Comparison of ENCODE assay signal across 11 mouse cellular contexts in the genomic region with DNA sequence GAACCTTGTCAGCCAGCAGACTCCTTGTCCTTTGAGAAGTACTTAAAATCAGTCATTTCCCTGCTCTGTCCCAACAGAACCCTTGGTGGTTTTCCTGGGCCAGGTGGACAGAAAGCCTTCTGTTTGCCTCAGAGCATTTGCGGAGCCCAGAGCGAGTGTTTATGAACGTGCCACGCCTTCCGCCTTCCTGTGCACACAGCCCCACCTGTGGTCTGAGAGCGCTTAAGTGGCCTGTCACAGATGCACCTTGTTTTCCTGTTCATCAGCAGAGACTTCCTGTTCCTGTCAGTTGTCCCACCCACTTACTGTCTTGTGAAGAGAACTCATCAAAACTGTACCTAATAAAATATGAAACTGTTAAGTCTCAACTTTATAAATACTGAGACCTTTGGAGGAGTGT. TPM values are rescaled to one million over a fixed set of nuclear protein-coding genes. Genes with fewer than 3 reads are reported as not detected.
A peak's percentile ranks its signal among the peaks of the same experiment; 100 is the strongest.
DNase-seq lines count a peak whose midpoint lies in the region; ATAC-seq and TF ChIP-seq lines count a peak whose summit lies in the region.
"Had no signal": no experiment of that assay in that cellular context is flagged by ENCODE, and none has a peak within 500 bp of the region (broad histone marks: within the 10 kb centered on the region; RNA-seq: fewer than 3 reads in every experiment).

No protein-coding gene starts in this region.

- H3K4me2 ChIP-seq in stomach, postnatal 0 days (replicated peaks; ENCODE audit: low read depth): no peak overlapping the region
- no peak overlapping the region for H3K4me2 ChIP-seq in hindbrain, embryonic 12.5 days (replicated peaks)
- H3K4me2 ChIP-seq: forebrain, embryonic 12.5 days; limb, embryonic 13.5 days had no signal

- TF ChIP-seq EP300 in stomach, postnatal 0 days (optimal IDR thresholded peaks at IDR 0.05): no peak

- no peaks in the 10 kb centered on the region for H3K9me3 ChIP-seq in stomach, postnatal 0 days (ENCODE audit: control insufficient read depth, low read length)
- H3K9me3 ChIP-seq in hindbrain, embryonic 12.5 days (replicated peaks): 0 out of 2 replicates have a peak, but pooled peaks cover 3% of the 10 kb centered on the region
- H3K9me3 ChIP-seq: forebrain, embryonic 12.5 days; limb, embryonic 13.5 days had no signal

- H3K9ac ChIP-seq in stomach, postnatal 0 days (ENCODE audit: low read length): no peak overlapping the region
- no peak overlapping the region for H3K9ac ChIP-seq in hindbrain, embryonic 12.5 days
- H3K9ac ChIP-seq: forebrain, embryonic 12.5 days; limb, embryonic 13.5 days had no signal

- H3K27me3 ChIP-seq in stomach, postnatal 0 days (ENCODE audit: control insufficient read depth, insufficient read depth, low read length): no peaks in the 10 kb centered on the region
- H3K27me3 ChIP-seq in hindbrain, embryonic 12.5 days: no peaks in the 10 kb centered on the region
- H3K27me3 ChIP-seq: forebrain, embryonic 12.5 days; limb, embryonic 13.5 days had no signal

- 46% methylated on average over 6 of the region's 6 CpGs for WGBS in stomach, postnatal 0 days
- 89% methylated on average over 6 of the region's 6 CpGs for WGBS in hindbrain, embryonic 12.5 days

- peaks cover 28% of the 10 kb centered on the region for H3K36me3 ChIP-seq in stomach, postnatal 0 days (ENCODE audit: control insufficient read depth, insufficient read depth, low read length)
- peaks cover 49% of the 10 kb centered on the region for H3K36me3 ChIP-seq in hindbrain, embryonic 12.5 days

- H3K4me3 ChIP-seq in stomach, postnatal 0 days (ENCODE audit: low read depth, low read length): no peak overlapping the region
- no peak overlapping the region for H3K4me3 ChIP-seq in hindbrain, embryonic 12.5 days
- H3K4me3 ChIP-seq: forebrain, embryonic 12.5 days; limb, embryonic 13.5 days had no signal

- ATAC-seq in stomach, postnatal 0 days (ENCODE audit: low FRiP score, low TSS enrichment): peak; percentile 55
- no peak for ATAC-seq in hindbrain, embryonic 12.5 days (ENCODE audit: low FRiP score)

- no peaks in the 10 kb centered on the region for H3K4me1 ChIP-seq in stomach, postnatal 0 days (replicated peaks; ENCODE audit: control insufficient read depth, insufficient read depth)
- H3K4me1 ChIP-seq in hindbrain, embryonic 12.5 days: no peaks in the 10 kb centered on the region; the same call in 1 of the 2 replicates

- peak overlapping the region; percentile 45; the same call in 1 of the 2 replicates for H3K27ac ChIP-seq in stomach, postnatal 0 days (replicated peaks)
- H3K27ac ChIP-seq in hindbrain, embryonic 12.5 days: no peak overlapping the region
- H3K27ac ChIP-seq: limb, embryonic 13.5 days had no signal

- TF ChIP-seq CTCF in stomach, postnatal 0 days (IDR thresholded peaks at IDR 0.05; ENCODE audit: low read depth): peak; percentile 41

- peak; percentile 27 for DNase-seq in adrenal gland, postnatal 14 days
- DNase-seq in adrenal gland, adult 8-10 months: no peak
- DNase-seq in T-cell, adult 2 months (ENCODE audit: low spot score): peak; percentile 92
- DNase-seq in lung, postnatal 4 days: peak; percentile 51 to 63
- DNase-seq in stomach, postnatal 0 days (ENCODE audit: low spot score): peak; percentile 72
- no peak for DNase-seq in cerebellum, adult 18-20 months
- DNase-seq in kidney, postnatal 4 days: no peak
- DNase-seq: heart, postnatal 4 days had no signal

RNA-seq across cellular contexts. Expression of a gene that starts 16.2 kb away (rescaled TPM):
- 73.5 and 74.1 TPM in 2 replicates for total RNA-seq in adrenal gland, postnatal 14 days (2021)
- total RNA-seq in adrenal gland, adult 8-10 months (2022): 10 to 100 TPM; 48.3 to 64.6 (median 53.4) TPM
- 97.5 and 101 TPM in 2 replicates for polyA plus RNA-seq in stomach, postnatal 0 days (2015; fragmentation: Nextera tagmentation; extraction: Ambion mirVana)
- 44.6 and 50.7 TPM in 2 replicates for polyA plus RNA-seq in hindbrain, embryonic 12.5 days (2016; fragmentation: Nextera tagmentation; extraction: Ambion mirVana)

Comparison
In these comparisons a context has a peak if more than half of its experiments do, and no peak if none do; other contexts are left out.
1. DNase-seq: peak in adrenal gland, postnatal 14 days (single experiment), T-cell, adult 2 months (single experiment), lung, postnatal 4 days (2 of 2) and stomach, postnatal 0 days (single experiment); none in adrenal gland, adult 8-10 months (single experiment), cerebellum, adult 18-20 months (0 of 2) and kidney, postnatal 4 days (0 of 2).